Mouse (Mus musculus) urinary bladder, postnatal 14 days (tissue): Measurements from ENCODE around the gene Gins1.
"Not testable (repeated sequence)": the region's sequence is repeated elsewhere in the genome, so short reads cannot be mapped to it uniquely, and the experiment has no call there.

Experiments used
- DNase-seq: peaks from one replicate; pipeline ENCODE4 v3.0.0; 2021; ENCODE audit warnings: low spot score

The Gins1 gene

GRCm38 (mm10) chr2:150904936-150905450 is at the start of gene Gins1:
Gins1 (plus strand) TSS chr2:150905400.
- DNase-seq = no peak

- DNase-seq = peak; percentile 59
These were observed 46.3 kb upstream of the Gins1 start for GRCm38 (mm10) chr2:150858724-150859487.

- no peak for DNase-seq
These were observed 45.3 kb upstream of the Gins1 start for GRCm38 (mm10) chr2:150859709-150860470.

GRCm38 (mm10) chr2:150861128-150861527 is 44.1 kb upstream of the Gins1 start:
- no peak for DNase-seq

GRCm38 (mm10) chr2:150867021-150867420 is 38.2 kb upstream of the Gins1 start:
- DNase-seq = no peak

- DNase-seq = peak; percentile 2
These were observed 35.8 kb upstream of the Gins1 start for GRCm38 (mm10) chr2:150869446-150869845.

GRCm38 (mm10) chr2:150874508-150874907 is 30.7 kb upstream of the Gins1 start:
- DNase-seq = no peak

GRCm38 (mm10) chr2:150875226-150875625 is 30.0 kb upstream of the Gins1 start:
- no peak for DNase-seq

- no peak for DNase-seq
These were observed 27.6 kb upstream of the Gins1 start for GRCm38 (mm10) chr2:150877561-150877960.

- no peak for DNase-seq
These were observed 21.0 kb upstream of the Gins1 start for GRCm38 (mm10) chr2:150884075-150884778.

- DNase-seq = peak; percentile 46
These were observed 20.5 kb upstream of the Gins1 start for GRCm38 (mm10) chr2:150884779-150885110.

- DNase-seq = no peak
These were observed 19.4 kb upstream of the Gins1 start for GRCm38 (mm10) chr2:150885814-150886213.

GRCm38 (mm10) chr2:150886315-150886714 is 18.9 kb upstream of the Gins1 start:
- no peak for DNase-seq

- DNase-seq = no peak
These were observed 17.8 kb upstream of the Gins1 start for GRCm38 (mm10) chr2:150887370-150887769.

GRCm38 (mm10) chr2:150894617-150895267 is 10.5 kb upstream of the Gins1 start:
- no peak for DNase-seq

GRCm38 (mm10) chr2:150895691-150896252 is 9.4 kb upstream of the Gins1 start:
- no peak for DNase-seq

GRCm38 (mm10) chr2:150900341-150900740 is 4.9 kb upstream of the Gins1 start:
- no peak for DNase-seq

GRCm38 (mm10) chr2:150902347-150902746 is 2.9 kb upstream of the Gins1 start:
- no peak for DNase-seq

- peak; percentile 99 for DNase-seq
These were observed 796 bp upstream of the Gins1 start, which contains the start of gene Abhd12 for GRCm38 (mm10) chr2:150904272-150904935. Abhd12 (minus strand) TSS chr2:150904741.

GRCm38 (mm10) chr2:150908881-150909280 is 3.7 kb downstream of the Gins1 start:
- DNase-seq = not testable (repeated sequence)

GRCm38 (mm10) chr2:150909429-150910039 is 4.3 kb downstream of the Gins1 start:
- DNase-seq = peak; percentile 96
